ENCODE assay signal across 29 mouse cellular contexts in genomic region chr13:43266333-43266732, GRCm38 (mm10). TPM values are rescaled to one million over a fixed set of nuclear protein-coding genes. Genes with fewer than 3 reads are reported as not detected.
A peak's percentile ranks its signal among the peaks of the same experiment; 100 is the strongest.
DNase-seq lines count a peak whose midpoint lies in the region; ATAC-seq and TF ChIP-seq lines count a peak whose summit lies in the region.
"Had no signal": no experiment of that assay in that cellular context is flagged by ENCODE, and none has a peak within 500 bp of the region (broad histone marks: within the 10 kb centered on the region; RNA-seq: fewer than 3 reads in every experiment).

No protein-coding gene starts in this region.

- H3K27me3 ChIP-seq in midbrain, postnatal 0 days (ENCODE audit: insufficient read depth, low read length): no peaks in the 10 kb centered on the region
- H3K27me3 ChIP-seq in midbrain, embryonic 13.5 days: peaks cover 13% of the 10 kb centered on the region
- H3K27me3 ChIP-seq in intestine, embryonic 15.5 days (replicated peaks): no peaks in the 10 kb centered on the region
- H3K27me3 ChIP-seq: embryonic facial prominence, embryonic 13.5 days; forebrain, embryonic 15.5 days; liver, embryonic 12.5 days; megakaryocyte, embryonic 14.5 days; neural tube, embryonic 12.5 days had no signal

- H3K36me3 ChIP-seq in midbrain, postnatal 0 days (ENCODE audit: insufficient read depth, low read length): no peaks in the 10 kb centered on the region
- H3K36me3 ChIP-seq in midbrain, embryonic 13.5 days: no peaks in the 10 kb centered on the region
- H3K36me3 ChIP-seq in intestine, embryonic 15.5 days: no peaks in the 10 kb centered on the region
- H3K36me3 ChIP-seq: embryonic facial prominence, embryonic 13.5 days; forebrain, embryonic 10.5 days; forebrain, embryonic 15.5 days; liver, embryonic 12.5 days; neural tube, embryonic 12.5 days had no signal

- no peak for ATAC-seq in midbrain, postnatal 0 days (ENCODE audit: low FRiP score)
- no peak for ATAC-seq in midbrain, embryonic 13.5 days
- no peak for ATAC-seq in intestine, embryonic 15.5 days
- ATAC-seq: forebrain, embryonic 15.5 days; hindbrain, embryonic 16.5 days; intestine, embryonic 16.5 days; liver, embryonic 12.5 days; liver, postnatal 0 days; lung, postnatal 0 days had no signal

- H3K4me1 ChIP-seq in midbrain, postnatal 0 days (ENCODE audit: insufficient read depth, low read length): no peaks in the 10 kb centered on the region
- peaks cover 41% of the 10 kb centered on the region for H3K4me1 ChIP-seq in midbrain, embryonic 13.5 days (replicated peaks)
- H3K4me1 ChIP-seq in intestine, embryonic 15.5 days (replicated peaks): no peaks in the 10 kb centered on the region

- H3K4me2 ChIP-seq in midbrain, postnatal 0 days (ENCODE audit: low read depth, low read length, poor library complexity, severe bottlenecking): no peak overlapping the region
- no peak overlapping the region for H3K4me2 ChIP-seq in midbrain, embryonic 13.5 days (replicated peaks)
- H3K4me2 ChIP-seq in intestine, embryonic 15.5 days (replicated peaks): no peak overlapping the region
- H3K4me2 ChIP-seq: embryonic facial prominence, embryonic 13.5 days; forebrain, embryonic 15.5 days; liver, embryonic 12.5 days; neural tube, embryonic 12.5 days had no signal

- 92% methylated on average over 10 of the region's 10 CpGs for WGBS in midbrain, postnatal 0 days
- 91% methylated on average over 10 of the region's 10 CpGs for WGBS in midbrain, embryonic 13.5 days
- 89% methylated on average over 10 of the region's 10 CpGs for WGBS in intestine, embryonic 15.5 days

- DNase-seq in layer of hippocampus, adult 2 months (ENCODE audit: low spot score in 2 of 2): no peak
- no peak for DNase-seq in layer of hippocampus, postnatal 14 days (ENCODE audit: low spot score in 2 of 2)
- no peak for DNase-seq in midbrain, postnatal 0 days (ENCODE audit: low spot score)
- peak; percentile 9 for DNase-seq in induced T-regulatory cell, adult 2 months (ENCODE audit: low read depth)
- no peak for DNase-seq in cerebellum, postnatal 25 days
- no peak for DNase-seq in ovary, postnatal 14 days (ENCODE audit: low spot score)
- DNase-seq: adrenal gland, postnatal 25 days; cerebellum, adult 18-20 months; cerebellum, postnatal 14 days; embryo, embryonic 11 days; gastrocnemius, adult 2 months; gastrocnemius, postnatal 36 days; kidney, adult 8-10 months; layer of hippocampus, adult 9-11 months; liver, postnatal 0 days; midbrain, embryonic 14.5 days had no signal

- H3K4me3 ChIP-seq in layer of hippocampus, adult 2 months: no peak overlapping the region
- H3K4me3 ChIP-seq in midbrain, postnatal 0 days (ENCODE audit: low read depth, low read length): no peak overlapping the region
- H3K4me3 ChIP-seq in midbrain, embryonic 13.5 days (replicated peaks): no peak overlapping the region
- H3K4me3 ChIP-seq in intestine, embryonic 15.5 days (replicated peaks): no peak overlapping the region
- H3K4me3 ChIP-seq: embryonic facial prominence, embryonic 13.5 days; forebrain, embryonic 10.5 days; forebrain, embryonic 15.5 days; gastrocnemius, adult 2 months; liver, embryonic 12.5 days; megakaryocyte, embryonic 14.5 days; myocyte; neural tube, embryonic 12.5 days had no signal

- peak overlapping the region; percentile 87 for H3K27ac ChIP-seq in layer of hippocampus, adult 2 months
- H3K27ac ChIP-seq in midbrain, postnatal 0 days (ENCODE audit: low read depth, low read length): 0 out of 2 replicates have a peak overlapping the region, but pooled peaks have one; percentile 2
- no peak overlapping the region for H3K27ac ChIP-seq in midbrain, embryonic 13.5 days
- H3K27ac ChIP-seq in intestine, embryonic 15.5 days: no peak overlapping the region
- H3K27ac ChIP-seq: embryonic facial prominence, embryonic 13.5 days; forebrain, embryonic 10.5 days; forebrain, embryonic 15.5 days; gastrocnemius, adult 2 months; kidney, postnatal 0 days; liver, embryonic 12.5 days; neural tube, embryonic 12.5 days had no signal

- no peaks in the 10 kb centered on the region for H3K9me3 ChIP-seq in midbrain, postnatal 0 days (ENCODE audit: low read length)
- H3K9me3 ChIP-seq in midbrain, embryonic 13.5 days: no peaks in the 10 kb centered on the region
- H3K9me3 ChIP-seq in intestine, embryonic 15.5 days: no peaks in the 10 kb centered on the region
- H3K9me3 ChIP-seq: embryonic facial prominence, embryonic 13.5 days; forebrain, embryonic 10.5 days; forebrain, embryonic 15.5 days; liver, embryonic 12.5 days; megakaryocyte, embryonic 14.5 days; neural tube, embryonic 12.5 days had no signal

- H3K9ac ChIP-seq in midbrain, postnatal 0 days (replicated peaks; ENCODE audit: low read length, poor library complexity, severe bottlenecking): no peak overlapping the region
- no peak overlapping the region for H3K9ac ChIP-seq in midbrain, embryonic 13.5 days (replicated peaks)
- H3K9ac ChIP-seq in intestine, embryonic 15.5 days: no peak overlapping the region
- H3K9ac ChIP-seq: embryonic facial prominence, embryonic 13.5 days; forebrain, embryonic 15.5 days; liver, embryonic 12.5 days; liver, postnatal 0 days; neural tube, embryonic 12.5 days had no signal

- no peak for TF ChIP-seq CTCF in layer of hippocampus, adult 2 months (conservative IDR thresholded peaks at IDR 0.05)
- no peak for TF ChIP-seq CTCF in midbrain, postnatal 0 days (IDR thresholded peaks at IDR 0.05)

RNA-seq across cellular contexts. Expression of gene Gfod1, which starts 37.6 kb away (rescaled TPM):
- total RNA-seq in layer of hippocampus, adult 2 months (2021): 10 to 100 TPM; 94.6 to 99.3 TPM
- 10 to 100 TPM; 58.3 to 59.2 TPM for total RNA-seq in layer of hippocampus, postnatal 14 days (2021)
- total RNA-seq in midbrain, postnatal 0 days (2014; rRNA removed): 21.1 and 22.4 TPM in 2 replicates
- 2.0 and 2.4 TPM in 2 replicates for polyA plus RNA-seq in midbrain, postnatal 0 days (2015; fragmentation: Nextera tagmentation; extraction: Ambion mirVana)
- 1.6 and 1.7 TPM in 2 replicates for polyA plus RNA-seq in midbrain, embryonic 13.5 days (2015; fragmentation: Nextera tagmentation; extraction: Ambion mirVana)
- 0.20 and 0.33 TPM in 2 replicates for polyA plus RNA-seq in intestine, embryonic 15.5 days (2015; fragmentation: Nextera tagmentation; extraction: Ambion mirVana)

Comparison
In these comparisons a context has a peak if more than half of its experiments do, and no peak if none do; other contexts are left out.
1. H3K27ac ChIP-seq: peak in layer of hippocampus, adult 2 months (single experiment) and midbrain, postnatal 0 days (single experiment); none in midbrain, embryonic 13.5 days (single experiment) and intestine, embryonic 15.5 days (single experiment).